Mouse (Mus musculus): ENCODE data around the gene Plb1. TPM values are rescaled to one million over a fixed set of nuclear protein-coding genes. Genes with fewer than 3 reads are reported as not detected.

Gene Plb1
- polyA plus RNA-seq, 1 experiment: not detected

DNA sequence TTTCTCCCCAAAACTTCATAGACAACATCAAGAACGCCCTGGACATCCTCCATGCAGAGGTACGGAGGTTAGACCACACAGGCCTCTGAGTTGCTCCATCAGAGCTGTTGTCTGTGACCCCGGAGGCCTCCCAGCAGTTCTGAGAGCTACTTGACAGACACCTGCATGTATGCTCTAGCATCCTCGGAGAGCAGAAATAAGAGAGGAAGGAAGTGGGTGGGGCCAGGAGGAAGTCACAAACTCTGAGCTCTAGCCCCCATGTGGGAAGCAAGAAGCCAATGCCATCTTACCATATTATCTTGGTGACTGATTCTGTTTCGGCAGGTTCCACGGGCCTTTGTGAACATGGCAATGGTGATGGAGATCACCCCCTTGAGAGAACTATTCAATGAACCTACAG, 81.2 kb downstream of the Plb1 start:
- H3K4me1 ChIP-seq: peaks cover 3% of the 10 kb centered on the region; the same call in 1 of the 2 replicates
- H3K4me3 ChIP-seq (replicated peaks): no peak overlapping the region
- TF ChIP-seq FLI1 (IDR thresholded peaks at IDR 0.05; ENCODE audit: low read length) (no peak), GATA1 (IDR thresholded peaks at IDR 0.05; ENCODE audit: borderline replicate concordance, low read length) (no peak)
- H3K36me3 ChIP-seq (replicated peaks; ENCODE audit: low read length): no peaks in the 10 kb centered on the region
- H3K9me3 ChIP-seq: no peaks in the 10 kb centered on the region
- peaks cover 21% of the 10 kb centered on the region for H3K27me3 ChIP-seq (replicated peaks)

GRCm38 (mm10) chr5:32314731-32315130, 82.2 kb downstream of the Plb1 start:
- Histone ChIP-seq H3K4me1 (peaks cover 3% of the 10 kb centered on the region; the same call in 1 of the 2 replicates), H3K27me3 (replicated peaks) (peaks cover 18% of the 10 kb centered on the region), H3K36me3 (replicated peaks; ENCODE audit: low read length) (no peaks in the 10 kb centered on the region), H3K4me3 (replicated peaks) (peak overlapping the region; percentile 59), H3K9me3 (no peaks in the 10 kb centered on the region)
- TF ChIP-seq FLI1 (IDR thresholded peaks at IDR 0.05; ENCODE audit: low read length) (no peak), GATA1 (IDR thresholded peaks at IDR 0.05; ENCODE audit: borderline replicate concordance, low read length) (no peak)

- Histone ChIP-seq H3K27me3 (replicated peaks) (peaks cover 18% of the 10 kb centered on the region), H3K4me1 (no peaks in the 10 kb centered on the region), H3K9me3 (no peaks in the 10 kb centered on the region), H3K36me3 (replicated peaks; ENCODE audit: low read length) (no peaks in the 10 kb centered on the region), H3K4me3 (replicated peaks) (no peak overlapping the region)
- no peak for TF ChIP-seq GATA1 (IDR thresholded peaks at IDR 0.05; ENCODE audit: borderline replicate concordance, low read length)
These were observed 89.8 kb downstream of the Plb1 start for GRCm38 (mm10) chr5:32322146-32322811.

GRCm38 (mm10) chr5:32328139-32328538, 95.6 kb downstream of the Plb1 start:
- peaks cover 30% of the 10 kb centered on the region for H3K27me3 ChIP-seq (replicated peaks)
- H3K4me1 ChIP-seq: peaks cover 8% of the 10 kb centered on the region
- no peak for TF ChIP-seq GATA1 (IDR thresholded peaks at IDR 0.05; ENCODE audit: borderline replicate concordance, low read length)
- TF ChIP-seq FLI1 (IDR thresholded peaks at IDR 0.05; ENCODE audit: low read length): no peak
- no peaks in the 10 kb centered on the region for H3K9me3 ChIP-seq
- H3K36me3 ChIP-seq (replicated peaks; ENCODE audit: low read length): no peaks in the 10 kb centered on the region
- H3K4me3 ChIP-seq (replicated peaks): no peak overlapping the region

- TF ChIP-seq GATA1 (IDR thresholded peaks at IDR 0.05; ENCODE audit: borderline replicate concordance, low read length): no peak
- Histone ChIP-seq H3K36me3 (replicated peaks; ENCODE audit: low read length) (no peaks in the 10 kb centered on the region), H3K9me3 (no peaks in the 10 kb centered on the region), H3K27me3 (replicated peaks) (peaks cover 53% of the 10 kb centered on the region), H3K4me1 (peaks cover 8% of the 10 kb centered on the region), H3K4me3 (replicated peaks) (no peak overlapping the region)
These were observed 100.1 kb downstream of the Plb1 start for GRCm38 (mm10) chr5:32332591-32332990.

DNA sequence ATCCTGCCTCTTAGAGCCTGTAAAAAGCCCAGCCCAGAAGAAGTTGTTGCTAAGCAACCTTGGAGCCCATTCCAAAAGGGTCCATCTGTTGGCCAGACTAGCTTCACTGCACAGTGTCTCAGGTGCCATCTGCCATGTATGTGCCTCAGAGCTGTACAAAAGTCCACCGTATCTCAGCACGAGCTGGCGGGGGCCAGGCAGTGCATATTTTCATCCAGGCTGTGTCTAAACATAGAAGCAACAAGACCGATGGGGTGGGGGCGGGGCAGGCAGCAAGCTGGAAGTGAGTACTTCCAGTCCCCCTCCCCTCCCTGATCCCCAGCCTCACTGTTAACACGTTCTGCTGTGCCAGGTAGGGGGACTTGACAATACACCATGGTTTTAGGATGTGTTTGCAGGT, 102.7 kb downstream of the Plb1 start:
- H3K27me3 ChIP-seq (replicated peaks): peaks cover 46% of the 10 kb centered on the region
- H3K9me3 ChIP-seq: no peaks in the 10 kb centered on the region
- H3K4me3 ChIP-seq (replicated peaks): no peak overlapping the region
- no peak for TF ChIP-seq GATA1 (IDR thresholded peaks at IDR 0.05; ENCODE audit: borderline replicate concordance, low read length)
- H3K4me1 ChIP-seq: peaks cover 8% of the 10 kb centered on the region
- no peaks in the 10 kb centered on the region for H3K36me3 ChIP-seq (replicated peaks; ENCODE audit: low read length)

DNA sequence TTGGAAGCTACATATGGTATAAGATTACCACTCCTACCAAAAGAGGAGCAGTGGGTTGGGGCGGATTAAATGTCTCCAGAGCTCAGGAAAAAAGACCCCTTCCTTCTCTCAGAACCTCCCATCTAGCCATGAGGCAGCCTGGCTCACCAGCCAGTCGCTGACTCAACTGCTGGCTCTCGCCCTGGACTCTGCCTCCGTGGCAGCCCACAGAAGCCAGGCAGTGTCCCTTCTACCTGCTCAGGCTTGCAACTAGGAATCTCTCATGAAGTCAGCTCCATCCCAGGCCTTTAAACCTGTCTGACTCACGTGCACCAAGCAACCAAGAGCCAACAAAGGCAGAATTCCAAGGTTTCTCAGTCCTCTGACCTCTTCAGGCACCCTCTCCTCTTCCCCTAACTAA, 103.6 kb downstream of the Plb1 start:
- Histone ChIP-seq H3K4me1 (peaks cover 6% of the 10 kb centered on the region), H3K4me3 (replicated peaks) (no peak overlapping the region), H3K9me3 (no peaks in the 10 kb centered on the region), H3K36me3 (replicated peaks; ENCODE audit: low read length) (no peaks in the 10 kb centered on the region), H3K27me3 (replicated peaks) (peaks cover 46% of the 10 kb centered on the region)
- TF ChIP-seq FLI1 (IDR thresholded peaks at IDR 0.05; ENCODE audit: low read length) (no peak), GATA1 (IDR thresholded peaks at IDR 0.05; ENCODE audit: borderline replicate concordance, low read length) (no peak)

DNA sequence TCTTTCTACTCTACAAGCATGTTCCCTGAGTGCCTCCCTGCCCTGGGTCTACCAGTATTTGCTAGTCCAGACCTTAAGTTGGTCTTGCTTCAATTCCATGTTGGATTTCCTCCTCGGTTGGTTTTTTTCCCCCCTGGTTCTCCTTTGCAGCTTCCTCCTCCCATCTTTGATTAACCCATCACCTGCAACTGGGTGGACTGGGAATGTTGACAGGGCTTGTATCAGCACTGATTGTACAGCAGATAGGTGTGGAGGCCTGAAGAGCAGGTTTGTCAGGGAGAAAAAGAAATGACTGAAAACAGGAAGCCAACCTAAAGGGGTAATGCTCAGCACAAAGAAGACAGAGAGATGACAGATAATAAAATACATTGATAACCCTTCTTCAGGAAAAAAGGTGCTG, 104.8 kb downstream of the Plb1 start:
- H3K4me3 ChIP-seq (replicated peaks): no peak overlapping the region

DNA sequence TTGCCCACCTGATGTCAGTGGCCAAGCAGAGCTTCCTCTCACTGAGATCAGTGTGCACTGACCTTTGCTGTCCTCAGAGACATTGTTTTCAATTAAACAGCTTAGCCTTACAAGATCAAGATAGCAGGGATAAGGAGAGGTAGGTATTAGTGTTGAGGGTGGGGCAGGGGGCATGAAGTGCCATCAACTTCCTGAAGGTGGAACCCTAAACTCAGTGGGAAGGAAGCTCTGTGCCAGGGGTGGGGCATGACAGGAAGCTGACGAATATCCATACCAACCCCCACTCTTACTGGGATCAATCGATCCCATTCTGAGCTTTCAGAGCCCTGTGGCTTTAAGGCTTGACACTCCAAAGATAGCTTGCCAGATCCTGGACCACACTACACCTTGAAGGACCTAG, 105.8 kb downstream of the Plb1 start:
- no peaks in the 10 kb centered on the region for H3K9me3 ChIP-seq
- no peaks in the 10 kb centered on the region for H3K4me1 ChIP-seq
- no peaks in the 10 kb centered on the region for H3K36me3 ChIP-seq (replicated peaks; ENCODE audit: low read length)
- peaks cover 49% of the 10 kb centered on the region for H3K27me3 ChIP-seq (replicated peaks)
- H3K4me3 ChIP-seq (replicated peaks): no peak overlapping the region
- TF ChIP-seq GATA1 (IDR thresholded peaks at IDR 0.05; ENCODE audit: borderline replicate concordance, low read length) (no peak), FLI1 (IDR thresholded peaks at IDR 0.05; ENCODE audit: low read length) (no peak)

More for the DNA sequence above, 104.8 kb downstream of the Plb1 start:
- Histone ChIP-seq H3K4me1 (no peaks in the 10 kb centered on the region), H3K9me3 (no peaks in the 10 kb centered on the region), H3K27me3 (replicated peaks) (peaks cover 47% of the 10 kb centered on the region), H3K36me3 (replicated peaks; ENCODE audit: low read length) (no peaks in the 10 kb centered on the region)
- no peak for TF ChIP-seq GATA1 (IDR thresholded peaks at IDR 0.05; ENCODE audit: borderline replicate concordance, low read length)
- TF ChIP-seq FLI1 (IDR thresholded peaks at IDR 0.05; ENCODE audit: low read length): no peak

- Histone ChIP-seq H3K27me3 (replicated peaks) (peaks cover 49% of the 10 kb centered on the region), H3K36me3 (replicated peaks; ENCODE audit: low read length) (no peaks in the 10 kb centered on the region), H3K4me3 (replicated peaks) (no peak overlapping the region), H3K4me1 (no peaks in the 10 kb centered on the region), H3K9me3 (no peaks in the 10 kb centered on the region)
- no peak for TF ChIP-seq GATA1 (IDR thresholded peaks at IDR 0.05; ENCODE audit: borderline replicate concordance, low read length)
- TF ChIP-seq FLI1 (IDR thresholded peaks at IDR 0.05; ENCODE audit: low read length): no peak
These were observed 106.3 kb downstream of the Plb1 start for GRCm38 (mm10) chr5:32338766-32339165.

DNA sequence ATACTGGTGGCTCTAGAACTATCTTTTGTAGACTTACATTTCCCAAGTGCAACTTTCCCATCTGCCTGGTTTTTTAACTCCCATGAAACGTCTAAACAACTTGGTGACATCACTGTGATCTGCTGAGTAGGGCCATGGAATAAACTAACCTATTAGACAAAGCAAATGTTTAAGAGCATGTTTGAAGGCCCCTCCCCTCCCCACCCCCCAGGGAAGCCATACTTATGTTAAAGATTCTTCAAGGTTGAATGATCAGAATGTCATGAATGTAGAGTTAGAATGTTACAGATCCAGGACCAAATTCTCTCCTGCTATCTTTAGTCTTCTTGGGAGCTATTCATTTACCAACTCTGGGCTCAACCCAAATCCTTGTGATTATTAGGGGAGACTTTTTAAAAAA, 107.7 kb downstream of the Plb1 start:
- no peaks in the 10 kb centered on the region for H3K36me3 ChIP-seq (replicated peaks; ENCODE audit: low read length)
- no peak overlapping the region for H3K4me3 ChIP-seq (replicated peaks)
- H3K9me3 ChIP-seq: no peaks in the 10 kb centered on the region
- no peak for TF ChIP-seq GATA1 (IDR thresholded peaks at IDR 0.05; ENCODE audit: borderline replicate concordance, low read length)
- no peak for TF ChIP-seq FLI1 (IDR thresholded peaks at IDR 0.05; ENCODE audit: low read length)
- peaks cover 42% of the 10 kb centered on the region for H3K27me3 ChIP-seq (replicated peaks)
- H3K4me1 ChIP-seq: no peaks in the 10 kb centered on the region

Measured in megakaryocyte, embryonic 14.5 days (primary cell).